Mouse (Mus musculus) splenic B cell, adult 2 months (primary cell): Measurements from ENCODE around the gene Sorcs1.

Experiments used
- DNase-seq: peaks from one replicate; pipeline ENCODE4 v3.0.0-alpha.2; 2011; ENCODE audit warnings: low read depth, low spot score
- H3K27me3 ChIP-seq: 2 replicates; pipeline ENCODE4 v1.6.1; 2012; ENCODE audit warnings: mild to moderate bottlenecking, low read length, moderate library complexity, mixed read lengths; ENCODE audit not compliant: control insufficient read depth, poor library complexity, insufficient read depth, severe bottlenecking
- H3K36me3 ChIP-seq: 2 replicates; pipeline ENCODE4 v1.6.1; 2012; ENCODE audit warnings: mild to moderate bottlenecking, low read length, moderate library complexity, mixed read lengths; ENCODE audit not compliant: control insufficient read depth, poor library complexity, insufficient read depth, severe bottlenecking

The Sorcs1 gene

GRCm38 (mm10) chr19:50178151-50178550, 500.3 kb downstream of the Sorcs1 start:
- DNase-seq, result no peak
- no peaks in the 10 kb centered on the region for H3K36me3 ChIP-seq
- H3K27me3 ChIP-seq, result no peaks in the 10 kb centered on the region

GRCm38 (mm10) chr19:50171849-50172248, 506.6 kb downstream of the Sorcs1 start:
- H3K27me3 ChIP-seq, result no peaks in the 10 kb centered on the region
- DNase-seq, result no peak
- H3K36me3 ChIP-seq, result no peaks in the 10 kb centered on the region

GRCm38 (mm10) chr19:50151111-50151510, 527.3 kb downstream of the Sorcs1 start:
- Histone ChIP-seq H3K36me3 (no peaks in the 10 kb centered on the region), H3K27me3 (no peaks in the 10 kb centered on the region)
- no peak for DNase-seq

GRCm38 (mm10) chr19:50145919-50146318, 532.5 kb downstream of the Sorcs1 start:
- Histone ChIP-seq H3K27me3 (no peaks in the 10 kb centered on the region), H3K36me3 (no peaks in the 10 kb centered on the region)
- no peak for DNase-seq

GRCm38 (mm10) chr19:50141853-50142252, 536.6 kb downstream of the Sorcs1 start:
- H3K36me3 ChIP-seq, result no peaks in the 10 kb centered on the region
- DNase-seq, result no peak
- H3K27me3 ChIP-seq, result no peaks in the 10 kb centered on the region

- Histone ChIP-seq H3K27me3 (no peaks in the 10 kb centered on the region), H3K36me3 (no peaks in the 10 kb centered on the region)
- DNase-seq, result no peak
These were observed 543.8 kb downstream of the Sorcs1 start for GRCm38 (mm10) chr19:50134656-50135055.

- Histone ChIP-seq H3K36me3 (no peaks in the 10 kb centered on the region), H3K27me3 (no peaks in the 10 kb centered on the region)
- no peak for DNase-seq
These were observed 572.4 kb downstream of the Sorcs1 start for GRCm38 (mm10) chr19:50105842-50106585.
